Mouse (Mus musculus) heart, postnatal 14 days (tissue): ENCODE results near the gene Ntrk1. TPM values are rescaled to one million over a fixed set of nuclear protein-coding genes. Genes with fewer than 3 reads are reported as not detected.

Experiments
- total RNA-seq, 2 experiments: library from RNA; stranded (reverse); gene quantifications; 2 replicates each; pipeline ENCODE4 v1.2.3; 2021

The Ntrk1 gene
- total RNA-seq, 2 experiments from 2014 or later: 0.29 to 0.31 TPM

Other genes with a start within 250 kb of the Ntrk1 start
- gene Arhgef11, start 177.6 kb downstream of the Ntrk1 start, total RNA-seq: 10 to 100 TPM; 20.7 to 22.7 TPM
- gene Lrrc71, start 46.5 kb downstream of the Ntrk1 start, total RNA-seq: under 1 TPM; 0.44 to 0.48 TPM
- gene Insrr, start 1.8 kb upstream of the Ntrk1 start, total RNA-seq: under 1 TPM; 0.24 TPM
- gene Pear1, start 29.1 kb upstream of the Ntrk1 start, total RNA-seq: 10 to 100 TPM; 25.5 to 32.4 TPM
- 1 to 10 TPM in 1 of 2 experiments, under 1 TPM in 1; 0.14 to 2.2 TPM for gene Sh2d2a, start 51.6 kb upstream of the Ntrk1 start, total RNA-seq
- 10 to 100 TPM; 47.8 to 49.3 TPM for gene Prcc, start 90.4 kb upstream of the Ntrk1 start, total RNA-seq
- 10 to 100 TPM; 88.2 to 91.9 TPM for gene Hdgf, start 111.2 kb upstream of the Ntrk1 start, total RNA-seq
- gene Mrpl24, start 124.3 kb upstream of the Ntrk1 start, total RNA-seq: 10 to 100 TPM; 65.8 to 71.0 TPM
- gene Isg20l2, start 135.2 kb upstream of the Ntrk1 start, total RNA-seq: 10 to 100 TPM; 15.7 TPM
- gene Rrnad1, start 135.6 kb upstream of the Ntrk1 start, total RNA-seq: 1 to 10 TPM; 6.9 to 8.5 TPM
- under 1 TPM; 0.31 to 0.56 TPM for gene Crabp2, start 153.5 kb upstream of the Ntrk1 start, total RNA-seq
- 10 to 100 TPM; 32.5 to 39.0 TPM for gene Nes, start 175.9 kb upstream of the Ntrk1 start, total RNA-seq
- gene Bcan, start 205.1 kb upstream of the Ntrk1 start, total RNA-seq: under 1 TPM; 0.15 to 0.29 TPM
- not detected for gene Hapln2, start 232.4 kb upstream of the Ntrk1 start, total RNA-seq
- 1 to 10 TPM; 6.6 to 9.0 TPM for gene Gpatch4, start 247.9 kb upstream of the Ntrk1 start, total RNA-seq